Mouse (Mus musculus) bone marrow macrophage, adult 2 months (primary cell): ENCODE measurements around the gene Wdr38. TPM values are rescaled to one million over a fixed set of nuclear protein-coding genes. Genes with fewer than 3 reads are reported as not detected.

Source experiments
- H3K27ac ChIP-seq: 2 replicates; pipeline ENCODE4 v1.5.1; 2012; ENCODE audit warnings: low read depth, low read length; ENCODE audit not compliant: insufficient read depth
- H3K4me1 ChIP-seq: 2 replicates; pipeline ENCODE4 v1.6.1; 2012; ENCODE audit warnings: low read length; ENCODE audit not compliant: control insufficient read depth, insufficient read depth
- H3K4me3 ChIP-seq: 2 replicates; pipeline ENCODE4 v1.5.1; 2012; ENCODE audit warnings: mild to moderate bottlenecking, low read length, moderate library complexity; ENCODE audit not compliant: insufficient read depth
- CTCF ChIP-seq: IDR thresholded peaks from 2 replicates; pipeline ENCODE4 v1.5.1; 2012; ENCODE audit warnings: low read depth, mild to moderate bottlenecking, low read length, moderate library complexity
- POLR2A ChIP-seq: IDR thresholded peaks from 2 replicates; pipeline ENCODE4 v1.6.1; 2012; ENCODE audit warnings: mild to moderate bottlenecking, low read depth, low read length, borderline replicate concordance
- polyA plus RNA-seq: library from polyadenylated mRNA; stranded (reverse); fragments of >200 nt; gene quantifications from 2 replicates; pipeline ENCODE4 v1.2.4, GENCODE M21; 2012; ENCODE audit not compliant: missing spikeins, insufficient read depth, insufficient read length

Gene Wdr38
- polyA plus RNA-seq, 1 experiment: 1.1 TPM

DNA sequence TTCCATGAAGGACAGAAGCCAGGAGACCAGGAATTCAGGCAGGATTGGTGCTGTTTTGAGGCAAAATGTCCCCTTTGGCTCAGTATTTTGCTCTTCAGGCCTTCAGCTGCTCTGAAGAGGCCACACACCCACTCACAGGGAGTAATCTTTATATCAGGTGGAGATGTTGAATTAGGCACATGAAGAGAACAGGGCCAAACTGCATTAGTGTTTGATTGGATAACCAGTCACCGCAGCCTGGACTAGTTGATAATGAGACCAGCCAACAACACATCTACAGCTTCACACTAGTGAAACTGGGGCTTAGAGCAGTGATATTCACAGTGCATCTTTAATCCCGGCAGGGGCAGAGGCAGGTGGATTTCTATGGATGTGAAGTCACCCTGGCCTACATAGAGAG lies 8.3 kb upstream of the Wdr38 start:
- Histone ChIP-seq H3K27ac (no peak overlapping the region), H3K4me3 (no peak overlapping the region)

GRCm38 (mm10) chr2:38992004-38992403 lies 5.3 kb upstream of the Wdr38 start:
- no peak for TF ChIP-seq CTCF
- TF ChIP-seq POLR2A: no peak
- H3K4me1 ChIP-seq: peaks cover 4% of the 10 kb centered on the region
- no peak overlapping the region for H3K4me3 ChIP-seq
- no peak overlapping the region for H3K27ac ChIP-seq

More for the DNA sequence above, 8.3 kb upstream of the Wdr38 start:
- peaks cover 7% of the 10 kb centered on the region for H3K4me1 ChIP-seq
- TF ChIP-seq POLR2A: no peak
- no peak for TF ChIP-seq CTCF

- Histone ChIP-seq H3K4me1 (peaks cover 8% of the 10 kb centered on the region), H3K4me3 (no peak overlapping the region), H3K27ac (no peak overlapping the region)
- no peak for TF ChIP-seq CTCF
- TF ChIP-seq POLR2A: no peak
Observed at GRCm38 (mm10) chr2:38992452-38992851, 4.8 kb upstream of the Wdr38 start.

GRCm38 (mm10) chr2:38999381-38999780 lies 2.1 kb downstream of the Wdr38 start:
- Histone ChIP-seq H3K27ac (no peak overlapping the region), H3K4me3 (no peak overlapping the region), H3K4me1 (peaks cover 14% of the 10 kb centered on the region)
- TF ChIP-seq POLR2A (no peak), CTCF (no peak)

GRCm38 (mm10) chr2:38999910-39000586 lies 2.8 kb downstream of the Wdr38 start:
- Histone ChIP-seq H3K27ac (no peak overlapping the region), H3K4me3 (no peak overlapping the region), H3K4me1 (peaks cover 14% of the 10 kb centered on the region)
- no peak for TF ChIP-seq POLR2A
- TF ChIP-seq CTCF: no peak

- no peak overlapping the region for H3K4me3 ChIP-seq
- TF ChIP-seq CTCF (no peak), POLR2A (no peak)
- H3K4me1 ChIP-seq: peaks cover 14% of the 10 kb centered on the region
- H3K27ac ChIP-seq: no peak overlapping the region
Observed at GRCm38 (mm10) chr2:39000587-39000919, 3.3 kb downstream of the Wdr38 start.

DNA sequence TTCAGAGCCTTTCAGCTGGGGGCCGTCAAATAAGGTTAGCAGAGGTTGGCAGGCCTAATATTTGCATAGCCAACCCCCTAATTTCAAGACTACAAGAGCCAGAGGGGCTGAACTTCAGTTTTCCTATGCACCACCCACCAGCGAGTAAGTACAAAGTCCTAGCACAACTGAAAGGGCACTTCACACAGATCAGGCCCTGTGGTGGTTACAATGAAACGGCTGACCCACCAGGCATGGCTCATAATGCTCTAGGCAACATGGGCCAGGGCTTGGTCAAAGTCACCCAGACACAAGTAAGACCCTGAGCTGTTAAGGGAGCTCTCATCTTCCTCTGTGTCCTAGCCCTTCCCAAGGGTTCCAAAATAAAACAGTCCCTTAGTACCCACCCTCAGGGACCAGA lies 4.6 kb downstream of the Wdr38 start:
- H3K4me1 ChIP-seq: peaks cover 19% of the 10 kb centered on the region
- no peak overlapping the region for H3K27ac ChIP-seq
- no peak overlapping the region for H3K4me3 ChIP-seq
- no peak for TF ChIP-seq CTCF
- no peak for TF ChIP-seq POLR2A

DNA sequence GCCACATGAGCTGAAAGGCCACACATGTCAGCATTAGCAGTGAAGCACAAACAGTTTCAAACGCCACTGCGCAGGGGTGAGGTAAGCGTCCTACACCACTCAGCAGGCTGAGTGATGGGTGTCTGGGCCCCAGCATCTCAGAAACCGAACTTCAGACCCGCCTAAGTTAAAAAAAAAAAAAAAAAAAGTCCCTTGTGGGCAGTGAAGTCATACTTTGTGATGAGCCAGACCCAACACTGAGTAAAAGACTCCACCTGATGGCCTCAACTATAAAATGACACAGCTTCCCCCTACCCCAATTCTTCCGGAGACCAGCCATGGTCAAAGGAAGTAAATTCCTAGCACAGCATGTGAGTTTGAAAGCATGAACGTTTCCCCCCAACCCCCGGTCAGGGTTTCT lies 5.8 kb downstream of the Wdr38 start:
- peak overlapping the region; percentile 95 for H3K4me3 ChIP-seq

GRCm38 (mm10) chr2:39003512-39003911 lies 6.2 kb downstream of the Wdr38 start:
- peak overlapping the region; percentile 95 for H3K4me3 ChIP-seq
- peaks cover 10% of the 10 kb centered on the region for H3K4me1 ChIP-seq
- TF ChIP-seq POLR2A: no peak
- TF ChIP-seq CTCF: no peak
- H3K27ac ChIP-seq: peak overlapping the region; percentile 53; the same call in 1 of the 2 replicates

More for the DNA sequence above, 5.8 kb downstream of the Wdr38 start:
- H3K4me1 ChIP-seq: peaks cover 10% of the 10 kb centered on the region
- TF ChIP-seq CTCF (no peak), POLR2A (no peak)
- no peak overlapping the region for H3K27ac ChIP-seq

- TF ChIP-seq POLR2A: no peak
- TF ChIP-seq CTCF: no peak
- H3K4me3 ChIP-seq: peak overlapping the region; percentile 95
- peaks cover 12% of the 10 kb centered on the region for H3K4me1 ChIP-seq
- peak overlapping the region; percentile 53 for H3K27ac ChIP-seq
Observed at GRCm38 (mm10) chr2:39004372-39004771, 7.1 kb downstream of the Wdr38 start.

DNA sequence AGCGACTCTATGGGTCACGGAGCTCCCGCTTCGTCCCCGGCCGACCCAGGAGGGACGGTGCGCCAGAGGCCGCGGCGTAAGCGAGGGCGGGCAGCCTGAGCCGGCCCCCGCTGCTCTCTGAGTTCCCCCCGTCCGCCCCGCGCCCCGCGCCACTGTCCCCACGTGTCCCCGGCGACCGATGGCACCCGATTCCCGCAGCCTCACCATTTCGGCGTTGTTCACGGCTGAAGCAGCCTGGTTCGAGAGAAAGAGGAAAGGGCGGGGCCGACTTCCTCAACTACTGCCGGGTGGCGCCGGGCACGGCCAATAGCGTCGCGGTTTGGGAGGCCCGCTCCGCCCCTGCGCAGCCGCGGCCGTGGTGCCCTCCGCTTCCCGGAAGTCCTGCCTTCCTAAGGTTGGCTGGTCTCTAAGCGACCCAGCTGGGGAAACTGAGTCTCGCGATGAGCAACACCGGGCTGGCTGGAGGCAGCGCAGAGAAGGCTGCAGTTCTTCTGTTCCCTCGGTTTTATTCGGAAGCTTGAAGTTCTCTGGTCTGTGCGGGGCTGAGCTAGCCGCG lies 7.7 kb downstream of the Wdr38 start, which contains the start of gene Arpc5l:
Gene Arpc5l, plus strand, starts transcription at position 469 of the 556 bp plus-strand sequence.
- peak within 1 kb of the TSS; percentile 53 for H3K27ac ChIP-seq
- peaks cover 17% of the 10 kb centered on the region for H3K4me1 ChIP-seq
- H3K4me3 ChIP-seq: peak within 1 kb of the TSS; percentile 95
- no peak for TF ChIP-seq POLR2A
- no peak for TF ChIP-seq CTCF
